Mouse (Mus musculus): ENCODE results near the gene Gm49369.

- no peak for TF ChIP-seq POLR2A (IDR thresholded peaks at IDR 0.05; ENCODE audit: low read depth, low read length)
- TF ChIP-seq CTCF (IDR thresholded peaks at IDR 0.05; ENCODE audit: extremely low read depth, insufficient read length, insufficient replicate concordance, low read depth, low read length) = no peak
Measured at GRCm38 (mm10) chr7:142373641-142374412, 8.6 kb downstream of the Gm49369 start, which contains the start of gene Ifitm10.
